25 mouse cellular contexts compared by ENCODE assay signal in the genomic region with DNA sequence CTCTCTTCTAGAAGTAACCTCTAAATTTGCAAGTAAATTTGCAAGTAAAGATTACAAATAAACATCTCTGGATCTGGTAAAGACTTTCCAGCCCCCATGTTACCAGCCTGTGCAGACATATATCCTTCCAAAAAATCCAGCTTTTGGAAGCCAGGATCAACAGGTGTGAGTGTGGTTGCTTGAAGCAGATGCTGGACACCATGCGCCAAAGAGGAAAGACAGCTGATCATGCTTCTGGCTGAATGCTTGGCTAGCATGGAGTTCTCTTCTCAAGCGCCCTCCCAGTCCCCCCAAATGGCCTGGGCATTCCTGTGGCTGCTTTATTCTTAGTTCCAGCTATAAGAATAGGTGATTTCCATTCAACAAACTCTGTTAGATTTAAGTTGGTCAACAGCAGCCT.
"Had no signal": no experiment of that assay in that cellular context is flagged by ENCODE, and none has a peak within 500 bp of the region (broad histone marks: within the 10 kb centered on the region; RNA-seq: fewer than 3 reads in every experiment).

No protein-coding gene starts in this region.

- H3K27ac ChIP-seq: gastrocnemius, adult 2 months; heart, adult 2 months; hindbrain, embryonic 10.5 days; hindbrain, embryonic 12.5 days; hindbrain, embryonic 14.5 days; intestine, embryonic 15.5 days; layer of hippocampus, adult 2 months; left cerebral cortex, adult 2 months; limb, embryonic 12.5 days; liver, embryonic 13.5 days had no signal

- H3K4me3 ChIP-seq: gastrocnemius, adult 2 months; heart, adult 2 months; hindbrain, embryonic 10.5 days; hindbrain, embryonic 12.5 days; intestine, embryonic 15.5 days; layer of hippocampus, adult 2 months; left cerebral cortex, adult 2 months; limb, embryonic 12.5 days; liver, embryonic 13.5 days had no signal

- H3K9ac ChIP-seq: hindbrain, embryonic 12.5 days; hindbrain, embryonic 14.5 days; intestine, embryonic 15.5 days; limb, embryonic 12.5 days; liver, embryonic 13.5 days had no signal

- H3K27me3 ChIP-seq: hindbrain, embryonic 12.5 days; intestine, embryonic 15.5 days; liver, embryonic 13.5 days had no signal

- H3K9me3 ChIP-seq: hindbrain, embryonic 10.5 days; hindbrain, embryonic 12.5 days; intestine, embryonic 15.5 days; limb, embryonic 12.5 days; liver, embryonic 13.5 days had no signal

- DNase-seq: gastrocnemius, adult 2 months; gastrocnemius, postnatal 10 days; gastrocnemius, postnatal 25 days; heart, adult 2 months; heart, postnatal 10 days; heart, postnatal 4 days; kidney, adult 18-20 months; kidney, adult 8-10 months; kidney, postnatal 10 days; kidney, postnatal 25 days; kidney, postnatal 4 days; liver; liver, embryonic 13.5 days had no signal

- H3K4me1 ChIP-seq: intestine, embryonic 15.5 days; liver, embryonic 13.5 days had no signal

- ATAC-seq: hindbrain, embryonic 16.5 days; inflammation-experienced regulatory T-cells, adult 6 months; intestine, embryonic 15.5 days; intestine, postnatal 0 days had no signal

- H3K36me3 ChIP-seq: hindbrain, embryonic 10.5 days; hindbrain, embryonic 12.5 days; intestine, embryonic 15.5 days; limb, embryonic 12.5 days; liver, embryonic 13.5 days had no signal

- H3K4me2 ChIP-seq: heart, embryonic 11.5 days; hindbrain, embryonic 12.5 days; hindbrain, embryonic 14.5 days; intestine, embryonic 15.5 days; limb, embryonic 12.5 days; liver, embryonic 11.5 days; liver, embryonic 13.5 days had no signal
